Mouse (Mus musculus) testis, adult 2 months (tissue): Measurements from ENCODE around the gene Pola2. TPM values are rescaled to one million over a fixed set of nuclear protein-coding genes. Genes with fewer than 3 reads are reported as not detected.
A peak's percentile ranks its signal among the peaks of the same experiment; 100 is the strongest.

Experiments
- H3K27ac ChIP-seq: fragments of 200-500 bp; 2 replicates; pipeline ENCODE4 v1.5.1; 2012; ENCODE audit warnings: low read depth, low read length; ENCODE audit not compliant: control insufficient read depth, insufficient read depth
- H3K27me3 ChIP-seq: fragments of 200-500 bp; 2 replicates; pipeline ENCODE4 v1.6.1; 2012; ENCODE audit warnings: mild to moderate bottlenecking, low read length, moderate library complexity; ENCODE audit not compliant: control insufficient read depth, insufficient read depth
- H3K36me3 ChIP-seq: fragments of 200-500 bp; 2 replicates; pipeline ENCODE4 v1.6.1; 2012; ENCODE audit warnings: mild to moderate bottlenecking, low read length; ENCODE audit not compliant: control insufficient read depth, insufficient read depth
- H3K4me1 ChIP-seq: fragments of 200-500 bp; 2 replicates; pipeline ENCODE4 v1.6.1; 2012; ENCODE audit warnings: low read length; ENCODE audit not compliant: control insufficient read depth, insufficient read depth
- H3K4me3 ChIP-seq: fragments of 200-500 bp; 2 replicates; pipeline ENCODE4 v1.5.1; 2012; ENCODE audit warnings: low read depth, mild to moderate bottlenecking, low read length, moderate library complexity, mixed read lengths; ENCODE audit not compliant: control insufficient read depth
- CTCF ChIP-seq: fragments of 200-500 bp; IDR thresholded peaks from 2 replicates; pipeline ENCODE4 v1.5.1; 2012; ENCODE audit warnings: low read depth, mild to moderate bottlenecking, inconsistent platforms, low read length, moderate library complexity; ENCODE audit not compliant: control insufficient read depth, insufficient read depth, insufficient replicate concordance
- POLR2A ChIP-seq: fragments of 200-500 bp; IDR thresholded peaks from 2 replicates; pipeline ENCODE4 v1.6.1; 2012; ENCODE audit warnings: low read depth, mild to moderate bottlenecking, inconsistent platforms, low read length, moderate library complexity; ENCODE audit not compliant: control insufficient read depth
- polyA plus RNA-seq: library from polyadenylated mRNA; depleted of rRNA; stranded (reverse); fragments of >200 nt; gene quantifications from 2 replicates; pipeline ENCODE4 v1.2.3, GENCODE M21; 2012

Pola2 gene
- polyA plus RNA-seq, 1 experiment: 31.4 TPM

- H3K4me1 ChIP-seq: peaks cover 14% of the 10 kb centered on the region
- H3K4me3 ChIP-seq: no peak overlapping the region
- TF ChIP-seq CTCF (no peak), POLR2A (no peak)
- no peaks in the 10 kb centered on the region for H3K36me3 ChIP-seq
- no peak overlapping the region for H3K27ac ChIP-seq
- H3K27me3 ChIP-seq: no peaks in the 10 kb centered on the region
Observed at GRCm38 (mm10) chr19:5927026-5927425, 37.0 kb downstream of the Pola2 start.

- H3K36me3 ChIP-seq: no peaks in the 10 kb centered on the region
- TF ChIP-seq CTCF (no peak), POLR2A (no peak)
- peak overlapping the region; percentile 60 for H3K27ac ChIP-seq
- peaks cover 14% of the 10 kb centered on the region for H3K4me1 ChIP-seq
- no peaks in the 10 kb centered on the region for H3K27me3 ChIP-seq
- H3K4me3 ChIP-seq: no peak overlapping the region; the same call in none of the 2 replicates
Observed at GRCm38 (mm10) chr19:5925311-5925855, 38.6 kb downstream of the Pola2 start.

GRCm38 (mm10) chr19:5924713-5925093, 39.3 kb downstream of the Pola2 start, which contains the start of gene Cdc42ep2:
TSS of gene Cdc42ep2 (minus strand) at chr19:5924816.
- Histone ChIP-seq H3K36me3 (no peaks in the 10 kb centered on the region), H3K27ac (peak within 1 kb of the TSS; percentile 60), H3K4me3 (peak within 1 kb of the TSS; percentile 83), H3K4me1 (peaks cover 14% of the 10 kb centered on the region), H3K27me3 (no peaks in the 10 kb centered on the region)
- TF ChIP-seq CTCF: no peak
- peak; percentile 53; the same call in 1 of the 2 replicates for TF ChIP-seq POLR2A

- TF ChIP-seq POLR2A: no peak
- TF ChIP-seq CTCF: peak; percentile 70; the same call in 1 of the 2 replicates
- H3K36me3 ChIP-seq: no peaks in the 10 kb centered on the region
- H3K27ac ChIP-seq: no peak overlapping the region; the same call in none of the 2 replicates
- H3K4me1 ChIP-seq: peaks cover 14% of the 10 kb centered on the region
- H3K4me3 ChIP-seq: peak overlapping the region; percentile 83
- H3K27me3 ChIP-seq: no peaks in the 10 kb centered on the region
Observed at GRCm38 (mm10) chr19:5923990-5924712, 39.9 kb downstream of the Pola2 start.

- no peak overlapping the region for H3K4me3 ChIP-seq
- TF ChIP-seq POLR2A: no peak
- TF ChIP-seq CTCF: no peak
Observed at GRCm38 (mm10) chr19:5922963-5923362, 41.0 kb downstream of the Pola2 start.

GRCm38 (mm10) chr19:5922119-5922942, 41.7 kb downstream of the Pola2 start:
- Histone ChIP-seq H3K36me3 (no peaks in the 10 kb centered on the region), H3K27me3 (no peaks in the 10 kb centered on the region), H3K4me1 (peaks cover 14% of the 10 kb centered on the region), H3K27ac (no peak overlapping the region), H3K4me3 (no peak overlapping the region)
- no peak for TF ChIP-seq POLR2A
- TF ChIP-seq CTCF: no peak

More at GRCm38 (mm10) chr19:5922963-5923362, 41.0 kb downstream of the Pola2 start:
- Histone ChIP-seq H3K27ac (no peak overlapping the region), H3K27me3 (no peaks in the 10 kb centered on the region), H3K36me3 (no peaks in the 10 kb centered on the region), H3K4me1 (peaks cover 14% of the 10 kb centered on the region)

GRCm38 (mm10) chr19:5921715-5922114, 42.3 kb downstream of the Pola2 start:
- Histone ChIP-seq H3K4me3 (no peak overlapping the region), H3K27ac (no peak overlapping the region), H3K27me3 (no peaks in the 10 kb centered on the region), H3K4me1 (peaks cover 14% of the 10 kb centered on the region), H3K36me3 (no peaks in the 10 kb centered on the region)
- no peak for TF ChIP-seq CTCF
- no peak for TF ChIP-seq POLR2A
